Mouse (Mus musculus) midbrain, embryonic 15.5 days (tissue): ENCODE measurements around the gene Hils1. TPM values are rescaled to one million over a fixed set of nuclear protein-coding genes. Genes with fewer than 3 reads are reported as not detected.
A peak's percentile ranks its signal among the peaks of the same experiment; 100 is the strongest.

Experiments
- ATAC-seq: fragments of 200-750 bp; cut with Nextera tagmentation; replicated peaks from 2 replicates; pipeline ENCODE4 v1.8.0; 2017; ENCODE audit warnings: moderate TSS enrichment
- H3K27ac ChIP-seq: fragments of 300-500 bp; sonication (generic); 2 replicates; pipeline ENCODE4 v1.5.1; 2015; ENCODE audit warnings: mild to moderate bottlenecking, inconsistent platforms
- H3K27me3 ChIP-seq: fragments of 300-500 bp; sonication (generic); replicated peaks from 2 replicates; pipeline ENCODE4 v1.6.1; 2015; ENCODE audit warnings: inconsistent platforms
- H3K36me3 ChIP-seq: fragments of 300-500 bp; sonication (generic); replicated peaks from 2 replicates; pipeline ENCODE4 v1.6.1; 2015; ENCODE audit warnings: inconsistent platforms
- H3K4me1 ChIP-seq: fragments of 300-500 bp; sonication (generic); 2 replicates; pipeline ENCODE4 v1.6.1; 2015; ENCODE audit warnings: inconsistent platforms
- H3K4me2 ChIP-seq: fragments of 300-500 bp; sonication (generic); 2 replicates; pipeline ENCODE4 v1.6.1; 2015; ENCODE audit warnings: inconsistent platforms, mild to moderate bottlenecking, moderate library complexity
- H3K4me3 ChIP-seq: fragments of 300-500 bp; sonication (generic); 2 replicates; pipeline ENCODE4 v1.5.1; 2015; ENCODE audit warnings: mild to moderate bottlenecking, inconsistent platforms
- H3K9ac ChIP-seq: fragments of 300-500 bp; sonication (generic); 2 replicates; pipeline ENCODE4 v1.6.1; 2015; ENCODE audit warnings: mild to moderate bottlenecking, inconsistent platforms
- H3K9me3 ChIP-seq: fragments of 300-500 bp; sonication (generic); 2 replicates; pipeline ENCODE4 v1.6.1; 2016; ENCODE audit warnings: inconsistent platforms
- WGBS: fragments of 180-500 bp; shearing (Covaris S2); methylation state at CpG from one replicate; pipeline ENCODE4 v1.1.7; 2015; ENCODE audit warnings: mixed read lengths; 5-methylcytosine and 5-hydroxymethylcytosine counted together
- polyA plus RNA-seq: library from polyadenylated mRNA; unstranded; fragments of >200 nt; fragmentation: Nextera tagmentation; extraction: Ambion mirVana; gene quantifications from 2 replicates; pipeline ENCODE4 v1.2.1, GENCODE M21; 2015

The Hils1 gene
- polyA plus RNA-seq, 1 experiment from 2014 or later: not detected

DNA sequence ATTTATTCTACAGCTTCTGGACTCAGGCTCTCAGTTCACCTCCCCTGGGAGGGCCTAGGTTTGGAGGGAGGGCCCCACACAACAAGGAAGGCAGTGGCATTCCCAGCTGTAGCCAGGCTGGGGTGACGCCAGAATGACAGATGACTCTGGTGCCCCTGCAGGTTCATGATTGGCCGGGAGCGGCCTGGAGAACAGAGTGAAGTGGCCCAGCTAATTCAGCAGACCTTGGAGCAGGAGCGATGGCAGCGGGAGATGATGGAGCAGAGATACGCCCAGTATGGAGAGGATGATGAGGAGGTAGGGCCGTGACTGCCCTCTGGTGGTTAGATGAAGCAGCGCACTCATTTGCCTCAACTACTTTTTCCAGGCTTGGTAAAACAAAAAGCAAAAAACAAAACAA is 33.7 kb downstream of the Hils1 start:
- 2% methylated on average over 8 of the region's 8 CpGs for WGBS
- Histone ChIP-seq H3K4me2 (no peak overlapping the region), H3K36me3 (peaks cover 35% of the 10 kb centered on the region), H3K27ac (peak overlapping the region; percentile 38), H3K27me3 (no peaks in the 10 kb centered on the region), H3K9ac (no peak overlapping the region), H3K9me3 (no peaks in the 10 kb centered on the region), H3K4me1 (peaks cover 31% of the 10 kb centered on the region), H3K4me3 (no peak overlapping the region)
- peak; percentile 44 for ATAC-seq

DNA sequence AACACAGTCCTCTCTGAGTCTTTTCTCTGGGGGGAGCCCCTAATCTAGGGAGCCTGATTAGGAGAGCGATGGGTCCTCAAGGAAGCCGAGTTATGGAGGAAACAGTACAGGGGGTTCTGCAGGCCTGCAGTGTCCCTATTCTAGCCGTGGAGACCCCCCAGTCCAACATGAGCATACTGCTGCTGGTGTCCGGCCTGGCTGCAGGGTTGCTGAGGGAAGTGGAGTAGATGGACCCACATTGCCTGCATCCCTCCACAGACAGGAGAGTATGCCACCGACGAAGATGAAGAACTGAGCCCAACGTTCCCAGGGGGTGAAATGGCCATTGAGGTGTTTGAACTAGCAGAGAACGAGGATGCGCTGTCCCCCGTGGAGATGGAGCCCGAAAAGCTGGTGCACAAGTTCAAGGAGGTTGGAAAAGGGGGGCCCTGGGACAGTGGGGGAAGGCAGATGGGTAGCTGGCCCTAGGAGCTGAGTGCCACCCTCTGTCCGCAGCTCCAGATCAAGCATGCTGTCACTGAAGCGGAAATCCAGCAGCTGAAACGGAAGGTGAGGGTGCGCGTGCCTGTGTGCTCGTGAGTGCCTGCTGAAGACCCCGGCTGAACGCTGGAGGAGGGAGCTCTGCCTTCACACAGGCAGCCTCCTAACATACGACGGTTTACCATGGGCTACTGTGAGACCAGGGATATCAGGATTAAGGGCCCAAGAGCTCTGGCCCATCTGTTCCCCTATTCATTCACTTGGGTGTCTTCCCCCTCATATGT is 34.4 kb downstream of the Hils1 start:
- no peak overlapping the region for H3K9ac ChIP-seq
- WGBS: 82% methylated on average over 21 of the region's 21 CpGs
- no peaks in the 10 kb centered on the region for H3K9me3 ChIP-seq
- no peaks in the 10 kb centered on the region for H3K27me3 ChIP-seq
- no peak overlapping the region for H3K4me2 ChIP-seq
- H3K4me1 ChIP-seq: peaks cover 32% of the 10 kb centered on the region
- no peak for ATAC-seq
- peaks cover 31% of the 10 kb centered on the region for H3K36me3 ChIP-seq
- H3K27ac ChIP-seq: no peak overlapping the region
- no peak overlapping the region for H3K4me3 ChIP-seq

DNA sequence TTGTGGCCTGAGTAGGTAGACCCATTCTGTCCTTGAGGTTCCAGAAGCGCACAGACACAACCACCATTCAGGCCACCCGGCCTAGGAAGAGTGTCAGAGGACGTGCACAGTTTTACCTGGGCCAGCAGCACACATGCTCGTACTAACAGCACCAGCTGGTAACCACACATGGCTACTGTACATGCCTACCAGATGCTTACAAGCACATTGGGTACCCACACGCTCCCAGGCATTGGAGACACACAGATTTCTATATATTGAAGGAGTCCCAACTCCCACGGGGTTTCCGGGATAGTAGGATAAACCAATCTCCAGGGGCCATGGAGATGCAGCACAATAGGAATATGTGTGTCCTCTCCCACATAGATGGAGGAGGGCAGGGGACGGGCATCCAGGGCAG is 35.3 kb downstream of the Hils1 start:
- H3K27ac ChIP-seq: no peak overlapping the region
- no peaks in the 10 kb centered on the region for H3K27me3 ChIP-seq
- WGBS: 95% methylated on average over 8 of the region's 8 CpGs
- no peak overlapping the region for H3K4me3 ChIP-seq
- peaks cover 37% of the 10 kb centered on the region for H3K4me1 ChIP-seq
- H3K9me3 ChIP-seq: no peaks in the 10 kb centered on the region
- no peak overlapping the region for H3K9ac ChIP-seq
- H3K36me3 ChIP-seq: peaks cover 26% of the 10 kb centered on the region
- no peak for ATAC-seq
- H3K4me2 ChIP-seq: no peak overlapping the region

DNA sequence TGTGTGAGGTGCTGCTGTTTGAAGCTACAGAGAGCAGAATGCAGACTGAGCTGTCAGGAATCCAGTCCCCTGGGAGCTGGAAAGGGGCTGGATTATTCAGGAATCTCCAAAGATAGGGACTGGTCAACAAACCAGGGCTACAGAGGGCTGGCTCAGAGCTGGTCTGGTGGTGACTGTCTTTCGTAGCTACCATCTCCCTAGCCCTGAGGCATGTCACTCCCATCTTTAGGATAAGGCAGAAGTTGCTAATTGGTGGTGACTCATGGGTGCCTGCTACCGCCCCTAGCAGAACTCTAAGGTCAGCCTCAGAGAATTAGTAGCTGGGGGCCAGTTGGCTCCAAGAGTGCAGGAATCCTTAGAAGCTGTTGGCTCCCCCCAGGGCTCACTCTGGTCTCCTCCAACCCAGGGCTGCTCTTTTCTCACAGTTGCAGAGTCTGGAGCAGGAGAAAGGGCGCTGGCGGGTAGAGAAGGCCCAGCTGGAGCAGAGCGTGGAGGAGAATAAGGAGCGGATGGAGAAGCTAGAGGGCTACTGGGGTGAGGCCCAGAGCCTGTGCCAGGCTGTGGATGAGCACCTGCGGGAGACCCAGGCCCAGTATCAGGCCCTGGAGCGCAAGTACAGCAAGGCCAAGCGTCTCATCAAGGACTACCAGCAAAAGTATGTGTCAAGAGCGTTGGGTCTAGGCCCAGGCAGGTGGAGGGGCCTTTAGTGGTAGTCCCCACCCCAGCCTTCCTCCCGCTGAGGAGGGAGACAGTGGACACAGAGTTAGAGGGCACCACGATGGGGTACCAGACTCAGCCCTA is 36.9 kb downstream of the Hils1 start:
- Histone ChIP-seq H3K36me3 (peaks cover 19% of the 10 kb centered on the region), H3K4me1 (peaks cover 47% of the 10 kb centered on the region), H3K4me3 (no peak overlapping the region), H3K4me2 (no peak overlapping the region), H3K27ac (peak overlapping the region; percentile 27; the same call in 1 of the 2 replicates), H3K9ac (no peak overlapping the region), H3K9me3 (no peaks in the 10 kb centered on the region), H3K27me3 (no peaks in the 10 kb centered on the region)
- WGBS: 88% methylated on average over 12 of the region's 12 CpGs
- no peak for ATAC-seq

GRCm38 (mm10) chr11:95004937-95005198 is 37.5 kb downstream of the Hils1 start:
- H3K36me3 ChIP-seq: peaks cover 19% of the 10 kb centered on the region
- H3K9me3 ChIP-seq: no peaks in the 10 kb centered on the region
- no peak overlapping the region for H3K9ac ChIP-seq
- 60% methylated on average over 6 of the region's 6 CpGs for WGBS
- H3K4me3 ChIP-seq: no peak overlapping the region
- H3K27ac ChIP-seq: no peak overlapping the region
- peaks cover 47% of the 10 kb centered on the region for H3K4me1 ChIP-seq
- no peak overlapping the region for H3K4me2 ChIP-seq
- H3K27me3 ChIP-seq: no peaks in the 10 kb centered on the region
- ATAC-seq: no peak

GRCm38 (mm10) chr11:95006038-95006437 is 38.6 kb downstream of the Hils1 start:
- Histone ChIP-seq H3K27ac (peak overlapping the region; percentile 82), H3K4me2 (peak overlapping the region; percentile 80), H3K36me3 (peaks cover 19% of the 10 kb centered on the region), H3K4me1 (peaks cover 38% of the 10 kb centered on the region), H3K4me3 (peak overlapping the region; percentile 39), H3K9me3 (no peaks in the 10 kb centered on the region), H3K9ac (peak overlapping the region; percentile 47), H3K27me3 (no peaks in the 10 kb centered on the region)
- WGBS: 34% methylated on average over 4 of the region's 4 CpGs
- ATAC-seq: no peak

GRCm38 (mm10) chr11:95006525-95007219 is 39.3 kb downstream of the Hils1 start:
- H3K27ac ChIP-seq: peak overlapping the region; percentile 82
- no peaks in the 10 kb centered on the region for H3K9me3 ChIP-seq
- 1% methylated on average over 27 of the region's 27 CpGs for WGBS
- peak; percentile 55 for ATAC-seq
- peaks cover 19% of the 10 kb centered on the region for H3K36me3 ChIP-seq
- no peaks in the 10 kb centered on the region for H3K27me3 ChIP-seq
- peak overlapping the region; percentile 39 for H3K4me3 ChIP-seq
- H3K4me2 ChIP-seq: peak overlapping the region; percentile 80
- H3K4me1 ChIP-seq: peaks cover 41% of the 10 kb centered on the region
- peak overlapping the region; percentile 47 for H3K9ac ChIP-seq

DNA sequence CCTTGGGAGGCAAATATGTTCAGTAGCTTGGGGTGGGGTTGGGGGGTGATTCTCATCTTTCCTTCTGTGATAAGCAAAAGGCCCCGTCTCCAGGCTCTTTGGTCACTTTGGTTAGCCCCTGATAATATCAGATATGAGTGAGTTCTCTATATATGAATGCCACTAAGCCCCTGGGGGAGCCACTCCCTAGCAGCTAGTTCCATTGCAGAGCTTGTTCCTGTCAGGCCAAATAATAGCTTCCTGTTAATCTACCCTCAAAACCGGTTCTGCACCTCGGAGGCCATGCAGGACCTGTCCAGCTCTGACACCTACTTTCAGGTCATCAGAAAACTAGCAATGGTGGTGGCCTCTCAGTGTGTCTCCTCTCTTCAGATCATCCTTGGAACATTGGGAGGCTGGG is 40.0 kb downstream of the Hils1 start:
- Histone ChIP-seq H3K4me3 (no peak overlapping the region), H3K36me3 (peaks cover 13% of the 10 kb centered on the region), H3K27ac (peak overlapping the region; percentile 95; the same call in 1 of the 2 replicates), H3K9ac (peak overlapping the region; percentile 47; the same call in 1 of the 2 replicates), H3K27me3 (no peaks in the 10 kb centered on the region), H3K4me2 (peak overlapping the region; percentile 80), H3K9me3 (no peaks in the 10 kb centered on the region), H3K4me1 (peaks cover 48% of the 10 kb centered on the region)
- 77% methylated on average over 3 of the region's 3 CpGs for WGBS
- no peak for ATAC-seq

DNA sequence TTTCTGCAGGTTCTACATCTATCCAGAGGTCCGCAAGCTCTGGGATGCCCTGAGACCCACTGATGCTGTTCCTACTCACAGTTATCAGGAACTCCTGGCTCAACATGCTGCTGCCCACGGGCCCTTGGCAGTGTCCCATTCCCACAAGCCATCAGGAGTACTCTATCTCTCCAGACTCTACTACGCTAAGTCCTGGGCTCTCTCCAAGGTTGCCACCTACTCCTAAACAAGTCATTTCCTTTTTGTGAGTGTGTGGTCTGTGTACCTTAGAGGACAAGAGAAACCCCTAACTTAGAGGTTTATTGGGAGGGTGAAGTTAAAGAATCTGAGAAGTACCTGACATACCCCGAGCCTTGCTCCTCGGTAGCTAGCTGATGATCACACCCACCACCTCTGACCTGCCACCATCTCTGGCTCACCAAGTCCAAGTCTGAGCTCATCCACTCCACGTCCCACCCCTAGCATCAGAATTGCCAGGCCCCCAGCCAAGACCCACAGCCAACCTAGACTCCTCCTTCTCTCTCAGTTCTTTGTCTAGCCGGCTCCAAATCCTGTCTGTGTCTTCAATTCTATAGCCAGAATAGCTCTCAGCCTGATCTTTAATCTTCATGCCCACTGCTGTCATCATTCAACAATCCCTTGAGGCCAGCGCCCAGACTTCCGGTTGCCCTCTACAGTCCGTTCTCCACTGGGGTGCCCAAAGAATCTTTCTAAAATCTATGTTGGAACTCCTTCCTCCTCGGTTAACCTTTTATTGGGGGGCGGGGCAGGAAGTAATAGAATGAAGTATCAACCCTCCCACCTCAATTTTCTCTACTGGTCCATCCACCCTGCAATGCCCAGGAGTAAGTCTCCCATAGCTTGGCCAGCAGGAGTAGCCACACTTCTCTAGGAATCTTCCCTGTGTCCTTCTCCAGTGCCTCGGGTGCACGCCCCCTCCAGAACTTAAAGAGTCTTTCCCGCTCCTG is 41.6 kb downstream of the Hils1 start:
- no peaks in the 10 kb centered on the region for H3K9me3 ChIP-seq
- peak overlapping the region; percentile 95 for H3K27ac ChIP-seq

DNA sequence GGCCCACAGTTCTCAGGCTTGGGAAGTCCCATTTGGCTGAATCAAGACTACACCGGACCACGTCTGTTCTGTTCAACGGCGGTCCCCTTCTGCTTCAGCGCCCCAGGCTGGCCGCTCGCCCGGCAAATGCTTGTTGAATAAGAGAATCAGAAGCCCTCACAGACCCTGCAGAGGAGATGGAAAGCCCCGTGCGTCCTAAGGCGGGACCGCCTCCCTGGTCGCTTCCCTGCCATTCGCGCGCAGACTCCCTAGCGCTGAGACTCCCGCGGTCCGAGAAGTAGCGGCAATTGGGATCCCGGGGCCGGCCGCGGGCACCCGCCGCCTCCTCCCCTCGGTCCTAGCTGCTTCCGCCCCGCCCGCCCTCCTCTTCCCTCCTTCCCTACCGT is 42.2 kb downstream of the Hils1 start, which contains the start of gene Samd14:
Samd14 (plus strand) TSS at position 251 of the 386 bp plus-strand sequence.
- H3K4me1 ChIP-seq: peaks cover 67% of the 10 kb centered on the region
- peak; percentile 68 for ATAC-seq

More for the DNA sequence above, 41.6 kb downstream of the Hils1 start:
- Histone ChIP-seq H3K4me1 (peaks cover 61% of the 10 kb centered on the region), H3K4me2 (peak overlapping the region; percentile 91), H3K36me3 (peaks cover 5% of the 10 kb centered on the region; the same call in 1 of the 2 replicates), H3K4me3 (peak overlapping the region; percentile 99), H3K9ac (peak overlapping the region; percentile 100), H3K27me3 (no peaks in the 10 kb centered on the region)
- 29% methylated on average over 15 of the region's 15 CpGs for WGBS
- no peak for ATAC-seq

DNA sequence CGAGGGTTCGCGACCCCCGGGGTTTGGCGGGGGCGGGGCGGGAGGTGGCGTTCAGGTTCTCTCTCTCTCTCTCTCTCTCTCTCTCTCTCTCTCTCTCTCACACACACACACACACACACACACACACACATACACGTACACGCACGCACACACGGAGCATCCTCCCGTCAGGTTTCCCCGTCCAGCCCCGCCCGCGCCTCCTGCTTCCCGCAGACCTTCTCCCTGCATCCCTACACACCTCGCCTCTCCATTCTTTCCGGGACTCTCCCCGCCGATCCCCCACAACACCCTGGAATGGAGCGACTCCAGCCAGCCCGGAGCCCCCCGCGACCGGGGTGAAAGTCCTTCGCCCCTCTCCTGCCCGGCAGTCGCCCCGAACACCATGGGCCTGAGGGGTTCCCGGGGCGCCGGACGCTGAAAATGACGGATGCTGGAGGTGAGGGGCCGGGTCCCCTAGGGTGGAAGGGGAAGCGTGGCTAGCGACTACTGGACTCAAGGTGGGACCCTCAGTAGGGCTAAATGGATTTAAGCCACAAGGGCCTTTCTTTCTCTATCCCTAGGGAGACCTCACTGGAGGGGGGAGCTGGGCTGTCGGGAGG is 42.8 kb downstream of the Hils1 start:
- H3K9me3 ChIP-seq: no peaks in the 10 kb centered on the region
- peak overlapping the region; percentile 100 for H3K9ac ChIP-seq
- H3K36me3 ChIP-seq: peaks cover 7% of the 10 kb centered on the region; the same call in 1 of the 2 replicates
- peaks cover 71% of the 10 kb centered on the region for H3K4me1 ChIP-seq
- peak; percentile 64 for ATAC-seq
- no peaks in the 10 kb centered on the region for H3K27me3 ChIP-seq
- peak overlapping the region; percentile 99 for H3K4me3 ChIP-seq
- H3K4me2 ChIP-seq: peak overlapping the region; percentile 91
- H3K27ac ChIP-seq: peak overlapping the region; percentile 95
- WGBS: under 1% methylated on average over 30 of the region's 40 CpGs

More for the DNA sequence above, 42.2 kb downstream of the Hils1 start, which contains the start of gene Samd14:
- peak within 1 kb of the TSS; percentile 91 for H3K4me2 ChIP-seq
- H3K9ac ChIP-seq: peak within 1 kb of the TSS; percentile 100
- peaks cover 5% of the 10 kb centered on the region; the same call in 1 of the 2 replicates for H3K36me3 ChIP-seq
- peak within 1 kb of the TSS; percentile 95 for H3K27ac ChIP-seq
- H3K27me3 ChIP-seq: no peaks in the 10 kb centered on the region
- H3K4me3 ChIP-seq: peak within 1 kb of the TSS; percentile 99
- 0% methylated on average over 28 of the region's 32 CpGs for WGBS
- no peaks in the 10 kb centered on the region for H3K9me3 ChIP-seq
